Mouse (Mus musculus): ENCODE data around the gene Bbc3. TPM values are rescaled to one million over a fixed set of nuclear protein-coding genes. Genes with fewer than 3 reads are reported as not detected.

The Bbc3 gene
- polyA plus RNA-seq, 1 experiment from 2014 or later: 10.4 TPM

DNA sequence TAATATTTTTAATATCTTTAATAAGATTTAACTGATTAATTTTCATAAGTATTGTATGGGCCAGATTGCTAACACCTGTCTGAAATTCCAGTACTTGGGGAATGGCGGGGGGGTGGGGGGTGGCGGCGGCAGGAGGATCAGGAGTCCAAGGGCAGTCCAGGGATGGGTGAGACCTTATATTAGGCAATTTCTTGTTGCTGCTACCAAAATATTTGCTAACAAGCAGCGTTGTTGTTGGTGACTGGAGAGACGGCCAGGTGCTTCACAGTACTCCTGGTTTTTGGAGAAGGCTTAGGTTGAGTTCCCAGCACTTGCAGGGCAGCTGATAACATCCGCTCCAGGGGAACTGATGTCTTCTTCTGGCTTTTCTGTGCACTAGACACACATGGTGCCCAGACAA, 12.3 kb downstream of the Bbc3 start:
- Histone ChIP-seq H3K27ac (ENCODE audit: poor library complexity, severe bottlenecking) (no peak overlapping the region), H3K4me2 (no peak overlapping the region), H3K9ac (no peak overlapping the region), H3K4me3 (no peak overlapping the region), H3K9me3 (replicated peaks) (no peaks in the 10 kb centered on the region), H3K27me3 (replicated peaks) (no peaks in the 10 kb centered on the region), H3K4me1 (replicated peaks) (peaks cover 2% of the 10 kb centered on the region; the same call in 1 of the 2 replicates), H3K36me3 (peaks cover 19% of the 10 kb centered on the region)
- 84% methylated on average over 6 of the region's 6 CpGs for WGBS
- ATAC-seq (ENCODE audit: insufficient number of reproducible peaks, low FRiP score): no peak

DNA sequence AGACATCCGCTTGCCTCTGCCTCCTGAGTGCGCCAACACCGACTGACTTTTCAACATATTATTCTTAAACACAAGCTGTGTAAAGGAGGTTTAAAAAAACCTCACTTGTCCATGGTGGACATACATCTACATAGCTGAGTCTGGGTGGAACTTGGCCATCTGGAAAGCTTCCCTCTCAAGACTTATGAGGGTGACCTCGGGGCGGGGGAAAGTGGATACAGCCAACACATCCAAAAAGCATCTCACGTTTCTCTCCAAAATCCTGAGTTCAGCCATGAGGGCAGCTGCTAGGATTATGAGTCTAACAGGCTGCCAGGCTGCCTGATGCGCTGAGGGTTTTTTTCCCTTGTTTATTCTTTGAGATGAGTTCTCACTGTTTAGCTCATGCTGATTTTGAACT, 16.5 kb downstream of the Bbc3 start:
- Histone ChIP-seq H3K36me3 (peaks cover 36% of the 10 kb centered on the region), H3K4me2 (no peak overlapping the region), H3K4me1 (replicated peaks) (peaks cover 13% of the 10 kb centered on the region), H3K27ac (ENCODE audit: poor library complexity, severe bottlenecking) (no peak overlapping the region), H3K4me3 (no peak overlapping the region), H3K9me3 (replicated peaks) (no peaks in the 10 kb centered on the region), H3K27me3 (replicated peaks) (no peaks in the 10 kb centered on the region), H3K9ac (no peak overlapping the region)
- 94% methylated on average over 7 of the region's 7 CpGs for WGBS
- no peak for ATAC-seq (ENCODE audit: insufficient number of reproducible peaks, low FRiP score)

DNA sequence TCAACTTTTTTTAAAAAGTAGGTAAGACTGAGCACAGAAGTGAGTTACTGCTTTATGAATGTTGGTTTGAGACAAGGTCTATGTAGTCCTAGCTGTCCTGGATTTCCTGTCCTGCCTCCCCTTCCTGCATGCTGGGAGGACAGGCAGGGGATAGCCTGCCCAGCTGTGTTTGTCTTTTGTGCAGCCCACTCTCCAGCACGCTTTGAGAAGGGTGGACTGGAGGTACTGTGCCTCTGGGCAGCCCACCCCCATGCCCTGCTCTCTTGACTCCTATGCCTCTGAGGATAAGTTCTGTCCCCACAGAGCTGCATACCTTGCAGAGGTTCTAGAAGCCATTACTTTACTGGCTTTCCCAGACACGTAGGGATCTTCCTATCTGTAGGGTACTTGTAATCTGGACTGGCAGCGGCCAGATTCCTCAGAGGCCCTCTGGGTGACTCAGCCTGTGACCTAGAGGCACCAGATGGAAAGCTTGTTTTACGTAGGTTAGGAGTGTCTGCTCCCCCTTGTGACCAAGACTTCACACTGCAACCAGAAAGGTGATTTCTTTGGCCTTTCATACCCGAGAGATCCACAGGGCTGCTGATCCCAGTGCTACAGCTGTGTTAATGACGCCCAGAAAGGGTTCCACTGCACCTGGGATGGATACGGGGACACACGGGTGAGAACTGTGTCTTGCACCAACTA, 17.9 kb downstream of the Bbc3 start:
- ATAC-seq (ENCODE audit: insufficient number of reproducible peaks, low FRiP score): peak; percentile 82
- no peak overlapping the region for H3K4me3 ChIP-seq
- H3K27me3 ChIP-seq (replicated peaks): no peaks in the 10 kb centered on the region
- peaks cover 50% of the 10 kb centered on the region for H3K36me3 ChIP-seq
- H3K27ac ChIP-seq (ENCODE audit: poor library complexity, severe bottlenecking): peak overlapping the region; percentile 97
- 15% methylated on average over 8 of the region's 8 CpGs for WGBS
- H3K4me1 ChIP-seq (replicated peaks): peaks cover 13% of the 10 kb centered on the region
- no peaks in the 10 kb centered on the region for H3K9me3 ChIP-seq (replicated peaks)
- peak overlapping the region; percentile 70 for H3K9ac ChIP-seq
- H3K4me2 ChIP-seq: peak overlapping the region; percentile 6; the same call in 1 of the 2 replicates

DNA sequence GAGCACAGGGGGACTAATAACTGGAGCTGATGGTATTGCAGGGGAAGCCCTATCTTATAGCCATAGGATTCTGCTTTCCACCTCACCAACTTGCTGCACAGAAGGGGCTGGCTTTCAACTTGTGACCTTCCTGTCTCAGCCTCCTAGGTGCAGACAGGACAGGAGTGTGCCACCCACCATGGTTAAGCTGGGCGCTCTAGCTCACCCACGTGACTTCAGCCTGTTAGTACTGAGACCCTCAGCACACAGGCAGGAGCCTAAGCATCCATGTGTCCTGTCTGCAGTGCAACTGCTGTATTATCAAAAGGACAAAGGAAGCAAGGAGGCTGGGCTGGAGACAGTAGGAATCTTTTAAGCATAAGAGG, 18.4 kb downstream of the Bbc3 start:
- no peaks in the 10 kb centered on the region for H3K9me3 ChIP-seq (replicated peaks)
- peak overlapping the region; percentile 97; the same call in 1 of the 2 replicates for H3K27ac ChIP-seq (ENCODE audit: poor library complexity, severe bottlenecking)
- no peak overlapping the region for H3K4me3 ChIP-seq
- peaks cover 53% of the 10 kb centered on the region for H3K36me3 ChIP-seq
- H3K27me3 ChIP-seq (replicated peaks): no peaks in the 10 kb centered on the region
- H3K4me2 ChIP-seq: no peak overlapping the region
- 89% methylated on average over 2 of the region's 2 CpGs for WGBS
- H3K4me1 ChIP-seq (replicated peaks): peaks cover 13% of the 10 kb centered on the region
- no peak for ATAC-seq (ENCODE audit: insufficient number of reproducible peaks, low FRiP score)
- H3K9ac ChIP-seq: no peak overlapping the region

DNA sequence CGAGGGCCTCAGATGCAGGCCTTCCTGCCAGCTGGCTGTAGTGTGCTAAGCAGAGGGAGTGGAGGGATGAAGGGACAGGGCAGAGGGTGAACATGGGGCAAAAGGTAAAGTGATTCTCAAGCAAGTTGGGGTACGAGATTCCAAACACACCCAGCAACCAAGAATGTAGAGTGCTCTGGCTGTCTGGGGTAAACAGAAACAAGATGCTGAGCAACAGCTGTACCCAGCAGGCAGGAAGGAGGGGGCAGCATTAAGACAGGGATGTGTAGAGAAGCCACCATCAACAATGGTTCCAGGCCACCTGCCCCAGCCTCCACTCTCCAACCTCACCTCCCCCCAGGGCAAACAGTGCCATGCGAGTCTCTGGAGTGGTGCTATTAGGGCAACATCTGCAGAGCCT, 21.0 kb downstream of the Bbc3 start:
- Histone ChIP-seq H3K4me3 (no peak overlapping the region), H3K27me3 (replicated peaks) (no peaks in the 10 kb centered on the region), H3K4me2 (no peak overlapping the region), H3K9ac (no peak overlapping the region), H3K9me3 (replicated peaks) (no peaks in the 10 kb centered on the region), H3K36me3 (peaks cover 75% of the 10 kb centered on the region), H3K4me1 (replicated peaks) (peaks cover 13% of the 10 kb centered on the region), H3K27ac (ENCODE audit: poor library complexity, severe bottlenecking) (0 out of 2 replicates have a peak overlapping the region, but pooled peaks have one; percentile 16)
- no peak for ATAC-seq (ENCODE audit: insufficient number of reproducible peaks, low FRiP score)
- WGBS: 90% methylated on average over 3 of the region's 3 CpGs

DNA sequence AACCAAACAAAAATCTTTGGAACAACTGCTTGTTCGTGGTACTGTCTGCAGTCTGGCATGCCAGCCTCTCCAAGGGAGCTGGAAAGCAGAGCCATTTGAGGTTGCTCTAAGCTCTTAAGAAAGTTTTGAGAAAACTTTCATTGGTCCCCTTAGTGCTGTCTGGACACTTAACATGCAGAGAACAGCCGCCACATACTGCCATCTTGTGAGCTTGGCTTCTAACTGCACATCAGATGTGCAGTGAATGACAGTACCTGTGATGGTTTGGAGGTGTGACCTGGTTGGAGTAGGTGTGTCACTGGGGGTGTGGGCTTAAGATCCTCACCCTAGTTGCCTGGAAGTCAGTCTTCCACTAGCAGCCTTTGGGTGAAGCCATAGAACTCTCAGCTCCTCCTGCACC, 29.5 kb downstream of the Bbc3 start:
- 0 out of 2 replicates have a peak, but pooled peaks cover 4% of the 10 kb centered on the region for H3K4me1 ChIP-seq (replicated peaks)
- peaks cover 69% of the 10 kb centered on the region for H3K36me3 ChIP-seq
- no peak overlapping the region for H3K4me3 ChIP-seq
- 87% methylated on average over 2 of the region's 2 CpGs for WGBS
- H3K9me3 ChIP-seq (replicated peaks): no peaks in the 10 kb centered on the region
- no peak for ATAC-seq (ENCODE audit: insufficient number of reproducible peaks, low FRiP score)
- H3K27ac ChIP-seq (ENCODE audit: poor library complexity, severe bottlenecking): no peak overlapping the region
- no peaks in the 10 kb centered on the region for H3K27me3 ChIP-seq (replicated peaks)
- no peak overlapping the region for H3K4me2 ChIP-seq
- H3K9ac ChIP-seq: no peak overlapping the region

DNA sequence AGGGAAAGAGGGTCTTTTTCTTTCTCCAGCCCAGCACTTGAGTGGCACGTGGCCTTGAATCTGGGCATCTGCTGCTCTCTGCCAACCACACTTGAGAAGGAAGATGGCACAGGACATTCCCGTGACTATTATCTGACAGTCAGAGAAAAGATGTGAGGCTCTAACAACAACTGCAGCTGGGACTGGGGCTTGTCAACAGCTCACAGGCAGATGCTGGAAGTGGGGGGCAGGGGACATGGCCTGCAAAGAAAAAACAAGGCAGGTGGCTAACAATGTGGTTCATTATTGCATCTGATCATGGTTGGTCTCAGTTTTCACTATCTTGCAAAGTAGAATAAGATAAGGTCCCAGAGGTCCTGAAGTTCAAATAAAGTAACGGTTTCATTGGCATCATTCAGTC, 36.4 kb downstream of the Bbc3 start:
- no peak overlapping the region for H3K4me2 ChIP-seq
- H3K36me3 ChIP-seq: peaks cover 59% of the 10 kb centered on the region
- H3K9me3 ChIP-seq (replicated peaks): no peaks in the 10 kb centered on the region
- no peaks in the 10 kb centered on the region for H3K27me3 ChIP-seq (replicated peaks)
- WGBS: 67% methylated on average over 3 of the region's 3 CpGs
- H3K9ac ChIP-seq: no peak overlapping the region
- H3K27ac ChIP-seq (ENCODE audit: poor library complexity, severe bottlenecking): no peak overlapping the region
- no peak for ATAC-seq (ENCODE audit: insufficient number of reproducible peaks, low FRiP score)
- H3K4me1 ChIP-seq (replicated peaks): peaks cover 8% of the 10 kb centered on the region
- H3K4me3 ChIP-seq: no peak overlapping the region

DNA sequence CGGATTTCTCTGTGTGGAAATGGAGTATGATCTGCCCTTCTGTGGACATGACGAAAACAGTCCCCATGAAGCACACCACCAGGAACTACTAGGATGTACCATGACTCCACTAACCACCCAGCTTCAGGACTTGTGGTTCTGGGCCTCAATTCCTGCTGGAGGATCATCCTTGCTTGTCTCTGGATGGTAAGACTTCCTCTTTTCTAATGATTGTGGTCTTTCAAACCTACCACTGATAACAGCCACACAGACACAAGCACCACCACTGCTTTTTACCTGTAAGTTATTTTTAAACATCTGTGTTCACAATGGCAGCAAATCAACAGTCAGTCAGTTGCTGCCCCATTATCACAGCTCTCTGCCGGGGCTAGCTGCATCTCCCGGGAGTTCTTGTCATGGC, 37.1 kb downstream of the Bbc3 start:
- Histone ChIP-seq H3K9me3 (replicated peaks) (no peaks in the 10 kb centered on the region), H3K27me3 (replicated peaks) (no peaks in the 10 kb centered on the region), H3K9ac (no peak overlapping the region), H3K4me3 (no peak overlapping the region), H3K36me3 (peaks cover 61% of the 10 kb centered on the region), H3K27ac (ENCODE audit: poor library complexity, severe bottlenecking) (no peak overlapping the region), H3K4me2 (no peak overlapping the region), H3K4me1 (replicated peaks) (peaks cover 15% of the 10 kb centered on the region)
- WGBS: 57% methylated on average over 4 of the region's 4 CpGs
- ATAC-seq (ENCODE audit: insufficient number of reproducible peaks, low FRiP score): no peak

DNA sequence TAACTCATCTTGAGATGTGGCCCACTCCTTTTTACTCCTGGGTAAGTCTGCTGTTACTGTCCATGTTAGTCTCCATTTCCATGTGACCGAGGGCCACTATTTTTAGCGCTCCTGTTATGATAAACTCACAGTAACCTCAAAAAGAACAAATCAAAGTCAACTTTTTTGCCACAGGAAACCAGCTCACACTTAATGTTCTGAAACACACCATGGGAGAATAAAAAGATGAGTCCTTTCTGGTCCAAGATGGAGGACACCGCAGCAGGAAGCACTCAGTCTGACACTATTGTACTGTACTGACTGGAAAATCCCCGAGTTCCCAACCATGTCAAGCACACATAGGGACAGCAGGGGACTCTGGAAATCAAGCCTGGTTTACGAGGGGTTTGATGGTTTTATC, 41.8 kb downstream of the Bbc3 start:
- Histone ChIP-seq H3K27ac (ENCODE audit: poor library complexity, severe bottlenecking) (peak overlapping the region; percentile 64; the same call in 1 of the 2 replicates), H3K9me3 (replicated peaks) (no peaks in the 10 kb centered on the region), H3K4me1 (replicated peaks) (peaks cover 16% of the 10 kb centered on the region), H3K4me2 (no peak overlapping the region), H3K9ac (no peak overlapping the region), H3K4me3 (no peak overlapping the region), H3K36me3 (peaks cover 65% of the 10 kb centered on the region), H3K27me3 (replicated peaks) (no peaks in the 10 kb centered on the region)
- 51% methylated on average over 5 of the region's 5 CpGs for WGBS
- no peak for ATAC-seq (ENCODE audit: insufficient number of reproducible peaks, low FRiP score)

DNA sequence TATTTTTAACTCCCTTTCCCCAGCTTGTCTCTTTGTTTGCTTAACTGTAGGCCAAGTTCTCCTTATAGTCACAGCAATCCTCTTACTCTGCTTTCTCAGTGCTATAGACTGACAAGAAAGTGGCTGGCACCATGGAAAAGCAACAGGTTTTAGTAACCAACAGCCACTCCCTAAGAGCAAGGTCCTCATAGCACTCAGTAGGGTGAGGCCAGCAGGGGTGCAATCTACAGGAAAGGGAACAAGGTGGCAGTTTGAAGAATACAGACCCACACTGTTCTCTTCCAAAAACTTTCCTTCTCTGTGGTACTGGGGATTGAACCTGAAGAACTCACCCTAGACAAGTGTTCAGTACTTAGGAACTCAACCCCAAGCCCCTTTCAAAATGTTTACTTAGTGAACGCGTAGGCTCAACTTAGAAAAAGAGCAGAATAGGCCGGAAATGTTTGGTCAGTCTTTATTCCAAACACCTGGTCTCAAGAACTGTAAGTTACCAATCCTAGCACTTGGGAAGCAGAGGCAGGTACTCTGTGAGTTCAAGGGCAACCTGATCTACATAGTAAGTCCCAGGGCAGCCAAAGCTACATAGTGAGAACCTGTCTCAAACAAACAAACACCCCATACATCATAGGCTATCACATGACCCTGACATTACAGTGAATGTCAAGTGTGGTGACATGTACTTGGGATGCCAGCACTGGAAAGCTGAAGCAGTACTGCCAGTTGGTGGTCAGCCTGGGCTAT, 47.8 kb downstream of the Bbc3 start:
- no peaks in the 10 kb centered on the region for H3K27me3 ChIP-seq (replicated peaks)
- H3K36me3 ChIP-seq: peaks cover 66% of the 10 kb centered on the region
- no peak overlapping the region for H3K4me3 ChIP-seq
- ATAC-seq (ENCODE audit: insufficient number of reproducible peaks, low FRiP score): no peak
- no peaks in the 10 kb centered on the region for H3K9me3 ChIP-seq (replicated peaks)
- no peak overlapping the region for H3K9ac ChIP-seq
- no peak overlapping the region for H3K4me2 ChIP-seq
- no peak overlapping the region for H3K27ac ChIP-seq (ENCODE audit: poor library complexity, severe bottlenecking)
- H3K4me1 ChIP-seq (replicated peaks): no peaks in the 10 kb centered on the region
- WGBS: 95% methylated on average over 3 of the region's 3 CpGs

DNA sequence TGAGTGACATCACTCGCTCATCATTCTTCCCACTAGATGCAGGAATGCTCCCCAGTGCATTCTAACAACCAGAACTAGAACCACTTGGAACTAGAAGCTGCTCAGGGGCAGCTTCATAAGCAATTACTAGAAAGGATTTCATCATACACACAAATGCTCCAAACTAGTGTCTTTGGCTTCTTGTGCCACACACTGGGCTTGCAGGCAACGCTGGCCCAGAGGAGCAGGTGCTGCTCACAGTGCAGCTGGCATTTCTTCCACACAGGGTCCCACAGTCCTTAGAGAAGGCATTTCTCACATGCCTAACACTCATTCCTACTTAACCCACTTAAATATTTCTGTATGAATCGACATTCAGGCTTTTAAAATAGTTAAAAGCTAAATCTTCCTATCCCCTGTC, 49.4 kb downstream of the Bbc3 start:
- WGBS: 90% methylated on average over 3 of the region's 3 CpGs
- Histone ChIP-seq H3K4me1 (replicated peaks) (no peaks in the 10 kb centered on the region), H3K27ac (ENCODE audit: poor library complexity, severe bottlenecking) (no peak overlapping the region), H3K9ac (no peak overlapping the region), H3K36me3 (peaks cover 61% of the 10 kb centered on the region), H3K9me3 (replicated peaks) (no peaks in the 10 kb centered on the region), H3K4me3 (no peak overlapping the region), H3K4me2 (no peak overlapping the region), H3K27me3 (replicated peaks) (no peaks in the 10 kb centered on the region)
- ATAC-seq (ENCODE audit: insufficient number of reproducible peaks, low FRiP score): no peak
